Mouse (Mus musculus) testis, adult 2 months (tissue): ENCODE results near the gene Tspan33.

Experiments used
- CTCF ChIP-seq: fragments of 200-500 bp; IDR thresholded peaks from 2 replicates; pipeline ENCODE4 v1.5.1; 2012; ENCODE audit warnings: low read depth, mild to moderate bottlenecking, inconsistent platforms, low read length, moderate library complexity; ENCODE audit not compliant: control insufficient read depth, insufficient read depth, insufficient replicate concordance
- POLR2A ChIP-seq: fragments of 200-500 bp; IDR thresholded peaks from 2 replicates; pipeline ENCODE4 v1.6.1; 2012; ENCODE audit warnings: low read depth, mild to moderate bottlenecking, inconsistent platforms, low read length, moderate library complexity; ENCODE audit not compliant: control insufficient read depth

DNA sequence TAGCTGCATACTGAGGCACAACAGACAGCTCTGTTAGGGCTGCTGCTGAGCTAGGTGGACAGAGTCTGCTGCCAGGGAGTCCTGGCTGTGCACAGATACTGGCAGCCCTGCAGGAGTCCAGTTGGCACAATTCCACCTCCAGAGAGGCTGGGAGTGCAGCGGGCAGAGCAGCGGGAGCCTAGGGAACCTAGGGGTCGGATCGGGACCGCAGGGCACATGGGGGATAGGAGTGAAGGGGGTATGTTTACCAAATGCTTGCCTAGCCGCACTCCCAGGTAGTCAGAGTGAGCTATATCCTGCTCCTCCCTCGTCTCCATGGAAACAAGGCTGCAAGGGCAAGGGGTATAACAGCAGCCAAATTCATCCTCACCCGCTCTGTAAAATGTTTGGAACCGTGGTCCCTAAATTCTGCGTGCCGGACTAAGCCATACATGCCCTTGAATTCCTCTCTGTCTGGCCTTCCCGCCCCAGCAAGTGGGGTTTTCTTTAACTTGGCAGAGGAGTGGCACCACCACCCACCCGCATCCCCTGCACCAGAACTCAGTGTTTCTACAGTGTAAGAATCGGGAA is 24.0 kb downstream of the Tspan33 start:
- TF ChIP-seq CTCF, result no peak
- TF ChIP-seq POLR2A, result no peak
